Mouse (Mus musculus) liver, embryonic 16.5 days (tissue): Measurements from ENCODE around the gene Naa10. TPM values are rescaled to one million over a fixed set of nuclear protein-coding genes. Genes with fewer than 3 reads are reported as not detected.
A peak's percentile ranks its signal among the peaks of the same experiment; 100 is the strongest.

Experiments
- ATAC-seq: fragments of 200-750 bp; cut with Nextera tagmentation; 2 replicates; pipeline ENCODE4 v1.8.0; 2017; ENCODE audit warnings: low read depth, mild to moderate bottlenecking, moderate number of reproducible peaks, moderate library complexity
- H3K27ac ChIP-seq: fragments of 300-500 bp; sonication (generic); 2 replicates; pipeline ENCODE4 v1.5.1; 2014; ENCODE audit warnings: mild to moderate bottlenecking, low read length
- H3K27me3 ChIP-seq: fragments of 300-500 bp; sonication (generic); 2 replicates; pipeline ENCODE4 v1.6.1; 2014; ENCODE audit warnings: low read depth, low read length, mixed read lengths; ENCODE audit not compliant: control insufficient read depth, insufficient read depth
- H3K36me3 ChIP-seq: fragments of 300-500 bp; sonication (generic); 2 replicates; pipeline ENCODE4 v1.6.1; 2014; ENCODE audit warnings: mild to moderate bottlenecking; ENCODE audit not compliant: control insufficient read depth, insufficient read depth
- H3K4me1 ChIP-seq: fragments of 300-500 bp; sonication (generic); 2 replicates; pipeline ENCODE4 v1.6.1; 2014; ENCODE audit warnings: low read depth, low read length, mixed read lengths; ENCODE audit not compliant: control insufficient read depth
- H3K4me2 ChIP-seq: fragments of 300-500 bp; sonication (generic); 2 replicates; pipeline ENCODE4 v1.6.1; 2014; ENCODE audit warnings: low read depth, low read length, mixed read lengths
- H3K4me3 ChIP-seq: fragments of 300-500 bp; sonication (generic); 2 replicates; pipeline ENCODE4 v1.5.1; 2014; ENCODE audit warnings: low read depth, mild to moderate bottlenecking, low read length
- H3K9ac ChIP-seq: fragments of 300-500 bp; sonication (generic); 2 replicates; pipeline ENCODE4 v1.6.1; 2014; ENCODE audit warnings: low read depth, low read length
- H3K9me3 ChIP-seq: fragments of 300-500 bp; sonication (generic); replicated peaks from 2 replicates; pipeline ENCODE4 v1.6.1; 2016; ENCODE audit warnings: low read length; ENCODE audit not compliant: control insufficient read depth
- WGBS: fragments of 180-500 bp; shearing (Covaris S2); extraction: QIAGEN DNeasy Blood & Tissue Kit; methylation state at CpG from one replicate; pipeline ENCODE4 v1.1.7; 2014; ENCODE audit not compliant: insufficient replicate concordance; 5-methylcytosine and 5-hydroxymethylcytosine counted together
- polyA plus RNA-seq: library from polyadenylated mRNA; unstranded; fragments of >200 nt; fragmentation: Nextera tagmentation; extraction: Ambion mirVana; gene quantifications from 2 replicates; pipeline ENCODE4 v1.2.1, GENCODE M21; 2015

Gene Naa10
- polyA plus RNA-seq, 1 experiment from 2014 or later, result 69.0 TPM

GRCm38 (mm10) chrX:73871956-73872355 lies 49.8 kb downstream of the Naa10 start:
- 27% methylated on average over 1 of the region's 1 CpGs for WGBS
- ATAC-seq, result no peak
- Histone ChIP-seq H3K36me3 (no peaks in the 10 kb centered on the region), H3K4me2 (no peak overlapping the region), H3K27me3 (no peaks in the 10 kb centered on the region; the same call in 1 of the 2 replicates), H3K9ac (no peak overlapping the region), H3K4me1 (peaks cover 6% of the 10 kb centered on the region), H3K27ac (no peak overlapping the region), H3K9me3 (no peaks in the 10 kb centered on the region), H3K4me3 (no peak overlapping the region)

DNA sequence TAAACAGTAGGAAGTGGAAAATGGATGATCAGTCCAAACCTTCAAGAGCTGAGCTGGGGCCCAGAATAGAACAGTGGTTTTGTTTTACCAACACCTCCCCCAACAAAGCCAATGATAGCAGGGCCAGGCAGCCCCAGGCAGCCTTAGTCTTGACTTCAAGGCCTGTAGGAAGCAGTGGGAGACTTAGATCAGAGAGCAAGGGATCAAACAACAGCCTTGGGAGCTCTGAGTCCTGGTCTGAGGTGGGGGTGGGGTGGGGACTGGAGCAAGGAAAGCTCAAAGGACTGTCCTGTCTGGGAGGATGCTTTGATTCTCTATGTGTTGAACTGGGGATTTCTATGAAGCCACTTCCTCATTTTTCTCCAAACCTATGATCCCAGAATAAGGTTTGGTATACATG lies 50.3 kb downstream of the Naa10 start:
- no peak for ATAC-seq
- Histone ChIP-seq H3K36me3 (no peaks in the 10 kb centered on the region), H3K9ac (no peak overlapping the region), H3K4me3 (no peak overlapping the region), H3K4me1 (peaks cover 6% of the 10 kb centered on the region), H3K27me3 (no peaks in the 10 kb centered on the region; the same call in 1 of the 2 replicates), H3K27ac (no peak overlapping the region), H3K9me3 (no peaks in the 10 kb centered on the region), H3K4me2 (no peak overlapping the region)

- H3K4me1 ChIP-seq, result peaks cover 6% of the 10 kb centered on the region
- H3K4me2 ChIP-seq, result no peak overlapping the region
- no peak overlapping the region for H3K4me3 ChIP-seq
- no peak overlapping the region for H3K9ac ChIP-seq
- ATAC-seq, result no peak
- no peaks in the 10 kb centered on the region; the same call in 1 of the 2 replicates for H3K27me3 ChIP-seq
- H3K9me3 ChIP-seq, result no peaks in the 10 kb centered on the region
- H3K36me3 ChIP-seq, result no peaks in the 10 kb centered on the region
- WGBS, result 14% methylated on average over 5 of the region's 5 CpGs
- H3K27ac ChIP-seq, result no peak overlapping the region
Observed at GRCm38 (mm10) chrX:73869334-73869733, 52.4 kb downstream of the Naa10 start.

- peak overlapping the region; percentile 21 for H3K4me2 ChIP-seq
- H3K4me3 ChIP-seq, result no peak overlapping the region
- WGBS, result 40% methylated on average over 1 of the region's 1 CpGs
- no peaks in the 10 kb centered on the region for H3K9me3 ChIP-seq
- H3K4me1 ChIP-seq, result peaks cover 6% of the 10 kb centered on the region
- ATAC-seq, result peak; percentile 82
- H3K9ac ChIP-seq, result no peak overlapping the region
- no peak overlapping the region for H3K27ac ChIP-seq
- H3K27me3 ChIP-seq, result no peaks in the 10 kb centered on the region; the same call in 1 of the 2 replicates
- no peaks in the 10 kb centered on the region for H3K36me3 ChIP-seq
Observed at GRCm38 (mm10) chrX:73867852-73868251, 53.9 kb downstream of the Naa10 start.

GRCm38 (mm10) chrX:73867256-73867655 lies 54.5 kb downstream of the Naa10 start:
- Histone ChIP-seq H3K4me2 (0 out of 2 replicates have a peak overlapping the region, but pooled peaks have one; percentile 21), H3K9me3 (no peaks in the 10 kb centered on the region), H3K9ac (no peak overlapping the region), H3K4me3 (no peak overlapping the region), H3K4me1 (peaks cover 6% of the 10 kb centered on the region), H3K36me3 (no peaks in the 10 kb centered on the region), H3K27me3 (no peaks in the 10 kb centered on the region; the same call in 1 of the 2 replicates), H3K27ac (no peak overlapping the region)
- ATAC-seq, result 0 out of 2 replicates have a peak, but pooled peaks have one; percentile 11
- WGBS, result 31% methylated on average over 3 of the region's 3 CpGs

Other genes starting within 250 kb of the Naa10 start
- gene Slc6a8, start 248.8 kb downstream of the Naa10 start, polyA plus RNA-seq, result 0.12 and 0.50 TPM in 2 replicates
- gene Bcap31, start 205.8 kb downstream of the Naa10 start, polyA plus RNA-seq, result 129 and 137 TPM in 2 replicates
- 8.0 and 8.1 TPM in 2 replicates for gene Abcd1, start 205.3 kb downstream of the Naa10 start, polyA plus RNA-seq
- gene Plxnb3, start 164.9 kb downstream of the Naa10 start, polyA plus RNA-seq, result 0.23 and 0.47 TPM in 2 replicates
- gene Srpk3, start 147.5 kb downstream of the Naa10 start, polyA plus RNA-seq, result 1.1 and 2.9 TPM in 2 replicates
- 111 and 112 TPM in 2 replicates for gene Idh3g, start 135.0 kb downstream of the Naa10 start, polyA plus RNA-seq
- gene Ssr4, start 134.9 kb downstream of the Naa10 start, polyA plus RNA-seq, result 158 and 167 TPM in 2 replicates
- gene Pdzd4, start 97.0 kb downstream of the Naa10 start, polyA plus RNA-seq, result 0.02 and 0.08 TPM in 2 replicates
- 0.08 and 0.25 TPM in 2 replicates for gene Avpr2, start 29.8 kb downstream of the Naa10 start, polyA plus RNA-seq
- 0.16 and 0.35 TPM in 2 replicates for gene L1cam, start 25.8 kb downstream of the Naa10 start, polyA plus RNA-seq
- gene Arhgap4, start 74 bp downstream of the Naa10 start, polyA plus RNA-seq, result 6.6 and 7.7 TPM in 2 replicates
- gene Renbp, start 8.9 kb upstream of the Naa10 start, polyA plus RNA-seq, result 21.3 and 24.6 TPM in 2 replicates
- 28.0 and 31.1 TPM in 2 replicates for gene Hcfc1, start 44.4 kb upstream of the Naa10 start, polyA plus RNA-seq
- 19.9 and 25.7 TPM in 2 replicates for gene Irak1, start 102.0 kb upstream of the Naa10 start, polyA plus RNA-seq
- gene Opn1mw, start 205.5 kb upstream of the Naa10 start, polyA plus RNA-seq, result not detected in 2 replicates
- gene Mecp2, start 213.4 kb upstream of the Naa10 start, polyA plus RNA-seq, result 5.5 and 5.7 TPM in 2 replicates
- not detected in 2 replicates for gene Tex28, start 245.9 kb upstream of the Naa10 start, polyA plus RNA-seq